Mouse (Mus musculus) bone marrow, adult 2 months (tissue): ENCODE results near the gene Rdh5.

Source experiments
- CTCF ChIP-seq: fragments of 200-500 bp; IDR thresholded peaks from 2 replicates; pipeline ENCODE4 v1.5.1; 2011; ENCODE audit warnings: low read length, control low read depth; ENCODE audit not compliant: control insufficient read depth, insufficient read depth
- POLR2A ChIP-seq: fragments of 200-500 bp; IDR thresholded peaks from 2 replicates; pipeline ENCODE4 v1.6.1; 2011; ENCODE audit warnings: low read depth, mild to moderate bottlenecking, control low read depth, low read length, borderline replicate concordance; ENCODE audit not compliant: control insufficient read depth

DNA sequence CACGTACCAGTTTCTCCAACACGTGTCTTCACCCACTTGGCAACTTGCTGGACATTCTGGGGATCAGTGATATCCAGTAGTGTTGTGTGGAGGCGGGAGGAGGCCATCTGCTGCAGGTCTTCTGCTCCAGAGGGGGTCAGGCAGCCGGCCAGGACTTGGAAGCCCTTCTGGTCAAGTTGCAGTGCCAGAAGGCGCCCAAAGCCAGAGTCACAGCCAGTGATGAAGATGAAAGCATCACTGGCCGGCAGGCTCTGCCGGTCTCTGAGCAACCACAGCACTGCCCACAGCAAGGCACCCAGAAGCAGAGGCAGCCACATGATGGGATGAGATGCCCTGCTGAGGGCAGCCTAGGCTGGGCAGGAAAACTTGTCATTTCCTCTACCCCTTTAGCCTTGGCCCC lies 4.4 kb downstream of the Rdh5 start:
- no peak for TF ChIP-seq CTCF
- TF ChIP-seq POLR2A, result no peak
